Mouse (Mus musculus) CH12.LX (cell line): Measurements from ENCODE around the gene Cds1. TPM values are rescaled to one million over a fixed set of nuclear protein-coding genes. Genes with fewer than 3 reads are reported as not detected.
"Not testable (repeated sequence)": the region's sequence is repeated elsewhere in the genome, so short reads cannot be mapped to it uniquely, and the experiment has no call there.

Source experiments
- DNase-seq: peaks from one replicate; pipeline ENCODE4 v3.0.0-alpha.2; 2013; ENCODE audit errors: extremely low read depth
- H3K27ac ChIP-seq: 2 replicates; pipeline ENCODE4 v1.5.1; 2012; ENCODE audit warnings: low read depth, mild to moderate bottlenecking, control low read depth, moderate library complexity; ENCODE audit not compliant: insufficient read depth
- H3K27me3 ChIP-seq: replicated peaks from 2 replicates; pipeline ENCODE3; 2012; ENCODE audit warnings: inconsistent platforms
- H3K36me3 ChIP-seq, 2 experiments: replicated peaks in 1 of 2; 2 replicates each; pipeline versions ENCODE3 to v1.6.1; 2012; ENCODE audit warnings: inconsistent platforms in 1 of 2, low read length in 1 of 2, mild to moderate bottlenecking in 1 of 2, mixed read lengths in 1 of 2, moderate library complexity in 1 of 2; ENCODE audit not compliant: control insufficient read depth in 1 of 2, insufficient read depth in 1 of 2
- H3K4me1 ChIP-seq, 2 experiments: 2 replicates each; pipeline ENCODE4 v1.6.1; 2012; ENCODE audit warnings: inconsistent platforms in 1 of 2, moderate library complexity in 1 of 2; ENCODE audit not compliant: insufficient read depth in 2 of 2, control insufficient read depth in 1 of 2
- H3K4me2 ChIP-seq: 2 replicates; pipeline ENCODE4 v1.6.1; 2012; ENCODE audit warnings: low read depth, mild to moderate bottlenecking, control low read depth; ENCODE audit not compliant: poor library complexity, insufficient read depth, severe bottlenecking
- H3K4me3 ChIP-seq, 3 experiments: fragments of 150-350 bp in 1 of 3; sonication (generic) in 1 of 3; replicated peaks in 1 of 3; 2 replicates each; pipeline versions ENCODE3 to v1.5.1; 2011 to 2012; ENCODE audit warnings: low read depth in 2 of 3, low read length in 2 of 3, mild to moderate bottlenecking in 2 of 3, moderate library complexity in 2 of 3, control low read depth in 1 of 3, improper control_type of control experiment in 1 of 3, inconsistent platforms in 1 of 3, mixed read lengths in 1 of 3; ENCODE audit not compliant: poor library complexity in 1 of 3
- H3K79me2 ChIP-seq: replicated peaks from 2 replicates; pipeline ENCODE4 v1.6.1; 2012; ENCODE audit warnings: mild to moderate bottlenecking, moderate library complexity; ENCODE audit not compliant: control insufficient read depth, poor library complexity, insufficient read depth, severe bottlenecking; ENCODE audit errors: extremely low read depth
- H3K9ac ChIP-seq: 2 replicates; pipeline ENCODE4 v1.6.1; 2012; ENCODE audit warnings: low read depth, mild to moderate bottlenecking, control low read depth, moderate library complexity; ENCODE audit not compliant: insufficient read depth
- H3K9me3 ChIP-seq: replicated peaks from 2 replicates; pipeline ENCODE3; 2012; ENCODE audit warnings: low read length, inconsistent platforms, mixed read lengths
- CHD1 ChIP-seq: IDR thresholded peaks from 2 replicates; pipeline ENCODE4 v1.6.1; 2012; ENCODE audit warnings: low read depth, low read length, improper control_type of control experiment, inconsistent platforms
- CHD2 ChIP-seq: IDR thresholded peaks from 2 replicates; pipeline ENCODE4 v1.6.1; 2011; ENCODE audit warnings: low read length, improper control_type of control experiment
- CTCF ChIP-seq, 2 experiments: IDR thresholded peaks in 1 of 2; conservative IDR thresholded peaks in 1 of 2; 2 replicates each; pipeline ENCODE4 v1.5.1; 2011 to 2012; ENCODE audit warnings: low read depth in 2 of 2, low read length in 2 of 2, improper control_type of control experiment in 1 of 2, inconsistent platforms in 1 of 2, mild to moderate bottlenecking in 1 of 2, moderate library complexity in 1 of 2
- ELF1 ChIP-seq: IDR thresholded peaks from 2 replicates; pipeline ENCODE4 v1.6.1; 2014; ENCODE audit warnings: low read depth, mild to moderate bottlenecking, inconsistent platforms, low read length, improper control_type of control experiment
- EP300 ChIP-seq: IDR thresholded peaks from 2 replicates; pipeline ENCODE4 v1.6.1; 2011; ENCODE audit warnings: low read length, improper control_type of control experiment
- ETS1 ChIP-seq: conservative IDR thresholded peaks from 2 replicates; pipeline ENCODE4 v1.6.1; 2012; ENCODE audit warnings: low read depth, mild to moderate bottlenecking, inconsistent platforms, low read length, improper control_type of control experiment, moderate library complexity
- HCFC1 ChIP-seq: IDR thresholded peaks from 2 replicates; pipeline ENCODE4 v1.6.1; 2012; ENCODE audit warnings: low read depth, mild to moderate bottlenecking, inconsistent platforms, low read length, improper control_type of control experiment
- JUN ChIP-seq: IDR thresholded peaks from 2 replicates; pipeline ENCODE4 v1.6.1; 2011; ENCODE audit warnings: low read depth, mild to moderate bottlenecking, low read length, improper control_type of control experiment, moderate library complexity; ENCODE audit not compliant: insufficient read depth
- MEF2A ChIP-seq: IDR thresholded peaks from 2 replicates; pipeline ENCODE4 v1.6.1; 2014; ENCODE audit warnings: low read depth, mild to moderate bottlenecking, inconsistent platforms, low read length, improper control_type of control experiment, borderline replicate concordance
- MXI1 ChIP-seq: IDR thresholded peaks from 2 replicates; pipeline ENCODE4 v1.6.1; 2011; ENCODE audit warnings: mild to moderate bottlenecking, low read depth, low read length, improper control_type of control experiment
- MYC ChIP-seq: IDR thresholded peaks from 2 replicates; pipeline ENCODE4 v1.6.1; 2011; ENCODE audit warnings: low read depth, mild to moderate bottlenecking, improper control_type of control experiment, low read length
- POLR2A ChIP-seq: IDR thresholded peaks from 2 replicates; pipeline ENCODE4 v1.6.1; 2011; ENCODE audit warnings: low read depth, mild to moderate bottlenecking, improper control_type of control experiment, low read length
- RAD21 ChIP-seq: IDR thresholded peaks from 2 replicates; pipeline ENCODE4 v1.6.1; 2011; ENCODE audit warnings: low read depth, mild to moderate bottlenecking, low read length, improper control_type of control experiment, moderate library complexity
- SIN3A ChIP-seq: IDR thresholded peaks from 2 replicates; pipeline ENCODE4 v1.6.1; 2012; ENCODE audit warnings: low read length, improper control_type of control experiment, inconsistent platforms
- TBP ChIP-seq: conservative IDR thresholded peaks from 2 replicates; pipeline ENCODE4 v1.6.1; 2011; ENCODE audit warnings: low read depth, low read length, improper control_type of control experiment
- TCF12 ChIP-seq: IDR thresholded peaks from 2 replicates; pipeline ENCODE4 v1.6.1; 2014; ENCODE audit warnings: low read depth, mild to moderate bottlenecking, inconsistent platforms, low read length, improper control_type of control experiment
- USF1 ChIP-seq: IDR thresholded peaks from 2 replicates; pipeline ENCODE4 v1.6.1; 2014; ENCODE audit warnings: low read depth, mild to moderate bottlenecking, inconsistent platforms, low read length, improper control_type of control experiment
- USF2 ChIP-seq: conservative IDR thresholded peaks from 2 replicates; pipeline ENCODE4 v1.6.1; 2011; ENCODE audit warnings: low read depth, low read length, improper control_type of control experiment
- ZMIZ1 ChIP-seq: IDR thresholded peaks from 2 replicates; pipeline ENCODE4 v1.6.1; 2012; ENCODE audit warnings: low read depth, mild to moderate bottlenecking, inconsistent platforms, low read length, improper control_type of control experiment
- dilution Hi-C: fragments of 300-500 bp; cut with MboI; formaldehyde crosslinking; loops from 2 replicates; pipeline ENCODE4 v1.14.3; 2020; ENCODE audit warnings: low sequenced_read_pairs; ENCODE audit not compliant: extremely low pct_unique_long_range_greater_than_20kb, extremely low pct_ligation_motif_present
- in situ Hi-C: fragments of 300-500 bp; cut with MboI; formaldehyde crosslinking; loops from 3 replicates; pipeline ENCODE4 v1.14.3; 2019; ENCODE audit warnings: low sequenced_read_pairs, low pct_ligation_motif_present, low pct_unique_long_range_greater_than_20kb, mixed read lengths
- polyA plus RNA-seq: library from polyadenylated mRNA; unstranded; fragments of >175 nt; gene quantifications from 2 replicates; pipeline ENCODE4 v1.2.1, GENCODE M21; 2012; ENCODE audit warnings: low read depth; ENCODE audit not compliant: insufficient read length
- total RNA-seq, 2 experiments: library from RNA; depleted of rRNA; stranded (reverse); fragments of 300-350 nt in 1 of 2; fragments of >200 nt in 1 of 2; gene quantifications; 2 replicates each; pipeline ENCODE4 v1.2.3; 2012 to 2014

The Cds1 gene
- total and polyA plus RNA-seq, 3 experiments, result not detected

GRCm38 (mm10) chr5:101836221-101836620, 71.3 kb downstream of the Cds1 start:
- H3K9ac ChIP-seq, result no peak overlapping the region
- TF ChIP-seq ELF1 (no peak), POLR2A (no peak), HCFC1 (no peak), CHD1 (no peak), ZMIZ1 (no peak), TCF12 (no peak), RAD21 (no peak), ETS1 (no peak), TBP (no peak), USF1 (no peak), CTCF (conservative IDR thresholded peaks at IDR 0.05 in 1 of 2, IDR thresholded peaks at IDR 0.05 in 1 of 2; ENCODE audit: low read depth in 2 of 2, low read length in 2 of 2) (no peak), JUN (no peak), EP300 (no peak), SIN3A (no peak), USF2 (no peak), MYC (no peak), MXI1 (no peak)
- TF ChIP-seq, all 38 proteins: peak for 0
- DNase-seq, result no peak
- Histone ChIP-seq H3K4me3 (no peak overlapping the region), H3K9me3 (peaks cover 58% of the 10 kb centered on the region), H3K79me2 (no peaks in the 10 kb centered on the region), H3K4me1 (no peaks in the 10 kb centered on the region), H3K4me2 (no peak overlapping the region), H3K27me3 (no peaks in the 10 kb centered on the region), H3K27ac (no peak overlapping the region), H3K36me3 (no peaks in the 10 kb centered on the region)
- in situ Hi-C loops, result no loop called here
- dilution Hi-C loops, result no loop called here

DNA sequence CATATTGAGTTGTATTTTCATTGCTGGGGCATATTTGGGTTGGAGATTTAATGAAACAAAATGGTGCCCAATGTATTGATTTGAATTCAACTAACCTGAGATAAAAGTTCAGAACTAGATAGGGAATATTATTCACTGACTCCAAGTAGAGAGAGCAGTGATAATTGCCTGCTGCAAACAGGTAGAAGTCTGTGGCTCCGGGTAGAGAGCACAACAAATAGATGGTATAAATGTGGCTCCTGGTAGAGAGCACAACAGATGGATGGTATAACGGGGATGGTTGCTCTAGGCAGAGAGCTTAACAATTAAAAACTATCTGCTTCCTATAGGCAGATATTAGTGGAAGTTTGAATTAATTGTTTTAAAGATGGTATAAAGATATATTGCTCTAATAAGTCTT, 72.7 kb downstream of the Cds1 start:
- H3K27ac ChIP-seq, dilution Hi-C loops, H3K4me1 ChIP-seq, H3K9ac ChIP-seq, H3K4me2 ChIP-seq, H3K27me3 ChIP-seq, DNase-seq, H3K79me2 ChIP-seq, H3K4me3 ChIP-seq, H3K36me3 ChIP-seq, in situ Hi-C loops: not testable (repeated sequence)
- peaks cover 58% of the 10 kb centered on the region for H3K9me3 ChIP-seq

- no peak overlapping the region for H3K4me2 ChIP-seq
- dilution Hi-C loops, result no loop called here
- no peak overlapping the region for H3K4me3 ChIP-seq
- no peaks in the 10 kb centered on the region for H3K27me3 ChIP-seq
- in situ Hi-C loops, result no loop called here
- TF ChIP-seq MEF2A (no peak), ETS1 (no peak), CHD2 (no peak)
- no peaks in the 10 kb centered on the region for H3K4me1 ChIP-seq
- no peak overlapping the region for H3K27ac ChIP-seq
- DNase-seq, result no peak
- H3K9me3 ChIP-seq, result peaks cover 64% of the 10 kb centered on the region
- H3K9ac ChIP-seq, result no peak overlapping the region
- H3K79me2 ChIP-seq, result no peaks in the 10 kb centered on the region
- no peaks in the 10 kb centered on the region for H3K36me3 ChIP-seq
Observed at GRCm38 (mm10) chr5:101840476-101840875, 75.5 kb downstream of the Cds1 start.
